Mouse (Mus musculus): ENCODE measurements around the gene Kcns1. TPM values are rescaled to one million over a fixed set of nuclear protein-coding genes. Genes with fewer than 3 reads are reported as not detected.

Gene Kcns1
- polyA plus RNA-seq, 1 experiment, result 2.3 TPM

- WGBS, result 88% methylated on average over 7 of the region's 7 CpGs
- no peaks in the 10 kb centered on the region for H3K27me3 ChIP-seq (ENCODE audit: control insufficient read depth, insufficient read depth, low read length)
- H3K27ac ChIP-seq (ENCODE audit: insufficient read depth, low read length), result no peak within 1 kb of the TSS
- no peaks in the 10 kb centered on the region for H3K4me1 ChIP-seq (ENCODE audit: control insufficient read depth, insufficient read depth, low read length)
- no peak within 1 kb of the TSS for H3K4me3 ChIP-seq (replicated peaks; ENCODE audit: insufficient read depth, low read depth, low read length)
- DNase-seq, result no peak
- TF ChIP-seq POLR2A (IDR thresholded peaks at IDR 0.05; ENCODE audit: borderline replicate concordance, insufficient read depth, low read length) (no peak), CTCF (IDR thresholded peaks at IDR 0.05; ENCODE audit: borderline replicate concordance, insufficient read depth, low read depth, low read length) (no peak)
These were observed 11.9 kb upstream of the Kcns1 start, which contains the start of gene Wfdc5 for GRCm38 (mm10) chr2:164182692-164183255. Wfdc5 (minus strand) TSS chr2:164182742.

- WGBS, result 93% methylated on average over 4 of the region's 4 CpGs
- no peak for DNase-seq
- H3K27me3 ChIP-seq (ENCODE audit: control insufficient read depth, insufficient read depth, low read length), result no peaks in the 10 kb centered on the region
- no peaks in the 10 kb centered on the region for H3K4me1 ChIP-seq (ENCODE audit: control insufficient read depth, insufficient read depth, low read length)
- H3K27ac ChIP-seq (ENCODE audit: insufficient read depth, low read length), result no peak overlapping the region
- TF ChIP-seq CTCF (IDR thresholded peaks at IDR 0.05; ENCODE audit: borderline replicate concordance, insufficient read depth, low read depth, low read length) (no peak), POLR2A (IDR thresholded peaks at IDR 0.05; ENCODE audit: borderline replicate concordance, insufficient read depth, low read length) (no peak)
- no peak overlapping the region for H3K4me3 ChIP-seq (replicated peaks; ENCODE audit: insufficient read depth, low read depth, low read length)
These were observed 9.9 kb upstream of the Kcns1 start for GRCm38 (mm10) chr2:164180770-164181169.

- Histone ChIP-seq H3K4me1 (ENCODE audit: control insufficient read depth, insufficient read depth, low read length) (no peaks in the 10 kb centered on the region), H3K27me3 (ENCODE audit: control insufficient read depth, insufficient read depth, low read length) (no peaks in the 10 kb centered on the region), H3K4me3 (replicated peaks; ENCODE audit: insufficient read depth, low read depth, low read length) (no peak overlapping the region), H3K27ac (ENCODE audit: insufficient read depth, low read length) (no peak overlapping the region)
- TF ChIP-seq POLR2A (IDR thresholded peaks at IDR 0.05; ENCODE audit: borderline replicate concordance, insufficient read depth, low read length) (no peak), CTCF (IDR thresholded peaks at IDR 0.05; ENCODE audit: borderline replicate concordance, insufficient read depth, low read depth, low read length) (peak; percentile 19; the same call in 1 of the 2 replicates)
- DNase-seq, result peak in 1 of 2 experiments; percentile 27
- 40% methylated on average over 3 of the region's 3 CpGs for WGBS
These were observed 9.2 kb upstream of the Kcns1 start for GRCm38 (mm10) chr2:164180124-164180523.

DNA sequence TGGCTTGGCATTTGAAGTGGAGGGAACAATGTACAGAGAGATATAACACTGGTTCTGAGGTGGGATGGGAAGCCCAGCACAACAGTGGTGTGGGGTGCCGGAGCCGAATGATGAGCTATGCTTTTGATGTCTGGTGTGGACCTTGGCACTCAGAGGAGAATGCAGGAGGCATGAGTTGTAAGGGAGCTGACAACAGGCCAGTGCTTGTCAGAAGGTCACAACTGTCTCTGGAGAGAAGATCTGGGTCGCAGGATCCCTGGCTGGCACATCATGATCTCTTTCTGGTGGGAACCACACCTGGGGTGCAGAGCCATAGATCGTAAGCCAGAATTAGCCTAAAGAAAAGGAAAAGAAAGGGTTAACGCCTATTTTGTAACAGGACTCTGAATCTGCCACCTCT lies 6.9 kb upstream of the Kcns1 start:
- WGBS, result 83% methylated on average over 5 of the region's 5 CpGs
- TF ChIP-seq POLR2A (IDR thresholded peaks at IDR 0.05; ENCODE audit: borderline replicate concordance, insufficient read depth, low read length) (no peak), CTCF (IDR thresholded peaks at IDR 0.05; ENCODE audit: borderline replicate concordance, insufficient read depth, low read depth, low read length) (no peak)
- no peak overlapping the region for H3K4me3 ChIP-seq (replicated peaks; ENCODE audit: insufficient read depth, low read depth, low read length)
- no peak for DNase-seq
- 0 out of 2 replicates have a peak, but pooled peaks cover 4% of the 10 kb centered on the region for H3K4me1 ChIP-seq (ENCODE audit: control insufficient read depth, insufficient read depth, low read length)
- H3K27me3 ChIP-seq (ENCODE audit: control insufficient read depth, insufficient read depth, low read length), result no peaks in the 10 kb centered on the region
- no peak overlapping the region for H3K27ac ChIP-seq (ENCODE audit: insufficient read depth, low read length)

- Histone ChIP-seq H3K4me3 (replicated peaks; ENCODE audit: insufficient read depth, low read depth, low read length) (no peak overlapping the region), H3K27me3 (ENCODE audit: control insufficient read depth, insufficient read depth, low read length) (no peaks in the 10 kb centered on the region), H3K27ac (ENCODE audit: insufficient read depth, low read length) (no peak overlapping the region), H3K4me1 (ENCODE audit: control insufficient read depth, insufficient read depth, low read length) (0 out of 2 replicates have a peak, but pooled peaks cover 4% of the 10 kb centered on the region)
- TF ChIP-seq CTCF (IDR thresholded peaks at IDR 0.05; ENCODE audit: borderline replicate concordance, insufficient read depth, low read depth, low read length) (no peak), POLR2A (IDR thresholded peaks at IDR 0.05; ENCODE audit: borderline replicate concordance, insufficient read depth, low read length) (no peak)
- WGBS, result 80% methylated on average over 3 of the region's 3 CpGs
- DNase-seq, result no peak
These were observed 4.9 kb upstream of the Kcns1 start for GRCm38 (mm10) chr2:164175850-164176249.

GRCm38 (mm10) chr2:164174649-164175395 lies 3.9 kb upstream of the Kcns1 start:
- WGBS, result 25% methylated on average over 8 of the region's 8 CpGs
- Histone ChIP-seq H3K27me3 (ENCODE audit: control insufficient read depth, insufficient read depth, low read length) (no peaks in the 10 kb centered on the region), H3K4me1 (ENCODE audit: control insufficient read depth, insufficient read depth, low read length) (0 out of 2 replicates have a peak, but pooled peaks cover 4% of the 10 kb centered on the region), H3K27ac (ENCODE audit: insufficient read depth, low read length) (no peak overlapping the region), H3K4me3 (replicated peaks; ENCODE audit: insufficient read depth, low read depth, low read length) (no peak overlapping the region)
- TF ChIP-seq CTCF (IDR thresholded peaks at IDR 0.05; ENCODE audit: borderline replicate concordance, insufficient read depth, low read depth, low read length), result no peak
- TF ChIP-seq POLR2A (IDR thresholded peaks at IDR 0.05; ENCODE audit: borderline replicate concordance, insufficient read depth, low read length), result no peak
- DNase-seq, result peak; percentile 24 to 41

DNA sequence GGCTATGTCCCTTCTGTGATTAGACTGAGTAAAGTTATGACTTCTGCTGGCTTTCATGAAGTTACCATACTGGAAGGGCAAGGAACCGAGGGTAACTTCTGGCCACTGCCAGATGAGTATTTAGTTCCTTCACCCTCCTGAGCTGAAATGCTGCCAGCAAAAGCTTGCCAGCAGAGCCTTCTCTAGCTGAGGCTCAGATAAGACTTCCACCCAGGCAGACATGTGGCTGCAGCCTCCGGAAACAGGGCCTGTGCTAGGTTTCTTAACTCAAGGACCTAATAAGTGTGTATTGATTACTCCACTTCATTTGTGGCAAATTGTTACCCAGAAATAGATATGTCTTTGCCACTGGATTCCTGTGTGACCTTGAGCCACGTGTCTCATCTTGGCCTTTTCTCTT lies 2.5 kb upstream of the Kcns1 start:
- no peak for DNase-seq
- Histone ChIP-seq H3K27me3 (ENCODE audit: control insufficient read depth, insufficient read depth, low read length) (peaks cover 3% of the 10 kb centered on the region; the same call in 1 of the 2 replicates), H3K4me1 (ENCODE audit: control insufficient read depth, insufficient read depth, low read length) (0 out of 2 replicates have a peak, but pooled peaks cover 4% of the 10 kb centered on the region), H3K27ac (ENCODE audit: insufficient read depth, low read length) (no peak overlapping the region), H3K4me3 (replicated peaks; ENCODE audit: insufficient read depth, low read depth, low read length) (no peak overlapping the region)
- no peak for TF ChIP-seq POLR2A (IDR thresholded peaks at IDR 0.05; ENCODE audit: borderline replicate concordance, insufficient read depth, low read length)
- no peak for TF ChIP-seq CTCF (IDR thresholded peaks at IDR 0.05; ENCODE audit: borderline replicate concordance, insufficient read depth, low read depth, low read length)
- 70% methylated on average over 3 of the region's 3 CpGs for WGBS
